Mouse (Mus musculus) C2C12 (cell line): ENCODE data around the gene Gm9999.

Source experiments
- CTCF ChIP-seq: IDR thresholded peaks from one replicate; pipeline ENCODE4 v1.5.1; 2011; ENCODE audit not compliant: control insufficient read depth, insufficient read depth, insufficient read length
- MAX ChIP-seq: IDR thresholded peaks from one replicate; pipeline ENCODE4 v1.6.1; 2011; ENCODE audit warnings: mild to moderate bottlenecking, control low read depth

DNA sequence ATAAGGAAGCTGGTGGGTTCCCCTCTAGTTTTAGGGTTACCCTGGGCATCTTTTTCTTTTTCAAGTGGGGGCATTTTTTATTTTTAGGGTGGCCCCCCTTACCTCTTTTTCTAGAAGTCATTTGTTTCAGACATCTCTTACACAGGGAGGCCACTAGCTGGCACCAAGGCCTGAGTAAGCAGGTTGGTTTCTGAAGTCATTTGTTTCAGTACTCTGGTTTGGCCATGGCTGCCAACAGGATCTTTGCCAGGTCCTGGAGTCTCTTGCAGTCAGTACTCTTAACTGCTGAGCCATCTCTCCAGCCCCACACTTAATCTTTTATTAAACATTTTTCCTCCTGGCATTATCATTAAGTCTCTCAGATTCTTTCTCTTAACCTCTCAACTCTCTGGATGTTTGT, 21.2 kb upstream of the Gm9999 start:
- TF ChIP-seq MAX (no peak), CTCF (no peak)
